Mouse (Mus musculus) forebrain, postnatal 0 days (tissue): Measurements from ENCODE around the gene Nkx6-2. TPM values are rescaled to one million over a fixed set of nuclear protein-coding genes. Genes with fewer than 3 reads are reported as not detected.

Source experiments
- ATAC-seq: fragments of 200-750 bp; cut with Nextera tagmentation; 2 replicates; pipeline ENCODE4 v1.8.0; 2017; ENCODE audit warnings: mild to moderate bottlenecking, moderate library complexity
- DNase-seq: peaks from one replicate; pipeline ENCODE4 v3.0.0-alpha.2; 2015
- H3K27ac ChIP-seq: fragments of 300-500 bp; sonication (generic); 2 replicates; pipeline ENCODE4 v1.5.1; 2014; ENCODE audit warnings: low read depth, mild to moderate bottlenecking, antibody characterized with exemption, low read length, moderate library complexity, mixed read lengths
- H3K27me3 ChIP-seq: fragments of 300-500 bp; sonication (generic); 2 replicates; pipeline ENCODE4 v1.6.1; 2014; ENCODE audit warnings: mild to moderate bottlenecking, low read length, mixed read lengths; ENCODE audit not compliant: insufficient read depth
- H3K36me3 ChIP-seq: fragments of 300-500 bp; sonication (generic); 2 replicates; pipeline ENCODE4 v1.6.1; 2014; ENCODE audit warnings: mild to moderate bottlenecking, moderate library complexity; ENCODE audit not compliant: insufficient read depth
- H3K4me1 ChIP-seq: fragments of 300-500 bp; sonication (generic); 2 replicates; pipeline ENCODE4 v1.6.1; 2014; ENCODE audit warnings: antibody characterized with exemption; ENCODE audit not compliant: insufficient read depth
- H3K4me2 ChIP-seq: fragments of 300-500 bp; sonication (generic); 2 replicates; pipeline ENCODE4 v1.6.1; 2014; ENCODE audit warnings: low read depth, mild to moderate bottlenecking, moderate library complexity
- H3K4me3 ChIP-seq: fragments of 300-500 bp; sonication (generic); 2 replicates; pipeline ENCODE4 v1.5.1; 2014; ENCODE audit warnings: low read depth, low read length, mixed read lengths
- H3K9ac ChIP-seq: fragments of 300-500 bp; sonication (generic); 2 replicates; pipeline ENCODE4 v1.6.1; 2014; ENCODE audit warnings: mild to moderate bottlenecking
- H3K9me3 ChIP-seq: fragments of 300-500 bp; sonication (generic); 2 replicates; pipeline ENCODE4 v1.6.1; 2016; ENCODE audit warnings: low read length
- CTCF ChIP-seq: sonication (generic); IDR thresholded peaks from 2 replicates; pipeline ENCODE4 v1.5.1; 2016; ENCODE audit warnings: antibody characterized with exemption, control low read depth, low read depth
- WGBS: fragments of 180-500 bp; shearing (Covaris S2); extraction: QIAGEN DNeasy Blood & Tissue Kit; methylation state at CpG from one replicate; pipeline ENCODE4 v1.1.7; 2014; 5-methylcytosine and 5-hydroxymethylcytosine counted together
- polyA plus RNA-seq: library from polyadenylated mRNA; unstranded; fragments of >200 nt; fragmentation: Nextera tagmentation; extraction: Ambion mirVana; gene quantifications from 2 replicates; pipeline ENCODE4 v1.2.1, GENCODE M21; 2015
- total RNA-seq: library from RNA; depleted of rRNA; stranded (reverse); fragments of >200 nt; gene quantifications from 2 replicates; pipeline ENCODE4 v1.2.3, GENCODE M21; 2014

Nkx6-2 gene
- total and polyA plus RNA-seq, 2 experiments from 2014 or later: 1.00 to 1.4 TPM

GRCm38 (mm10) chr7:139566533-139566932 lies 16.1 kb downstream of the Nkx6-2 start:
- no peak for TF ChIP-seq CTCF
- H3K4me2 ChIP-seq: no peak overlapping the region
- 0 out of 2 replicates have a peak, but pooled peaks cover 6% of the 10 kb centered on the region for H3K36me3 ChIP-seq
- no peaks in the 10 kb centered on the region for H3K4me1 ChIP-seq
- no peak overlapping the region for H3K27ac ChIP-seq
- H3K9ac ChIP-seq: no peak overlapping the region
- H3K4me3 ChIP-seq: no peak overlapping the region
- H3K27me3 ChIP-seq: no peaks in the 10 kb centered on the region
- 88% methylated on average over 8 of the region's 8 CpGs for WGBS
- ATAC-seq (no peak), DNase-seq (no peak)
- H3K9me3 ChIP-seq: no peaks in the 10 kb centered on the region

- Histone ChIP-seq H3K27ac (no peak overlapping the region), H3K9me3 (no peaks in the 10 kb centered on the region), H3K4me2 (no peak overlapping the region), H3K4me1 (no peaks in the 10 kb centered on the region), H3K4me3 (no peak overlapping the region), H3K27me3 (no peaks in the 10 kb centered on the region), H3K9ac (no peak overlapping the region), H3K36me3 (0 out of 2 replicates have a peak, but pooled peaks cover 6% of the 10 kb centered on the region)
- DNase-seq (no peak), ATAC-seq (no peak)
- WGBS: 72% methylated on average over 6 of the region's 6 CpGs
- no peak for TF ChIP-seq CTCF
Measured at GRCm38 (mm10) chr7:139565998-139566397, 16.6 kb downstream of the Nkx6-2 start.

- no peak overlapping the region for H3K4me2 ChIP-seq
- ATAC-seq: no peak
- no peaks in the 10 kb centered on the region for H3K27me3 ChIP-seq
- H3K9me3 ChIP-seq: no peaks in the 10 kb centered on the region
- no peak overlapping the region for H3K9ac ChIP-seq
- WGBS: 95% methylated on average over 2 of the region's 2 CpGs
- no peaks in the 10 kb centered on the region for H3K4me1 ChIP-seq
- no peak overlapping the region for H3K4me3 ChIP-seq
- 0 out of 2 replicates have a peak, but pooled peaks cover 5% of the 10 kb centered on the region for H3K36me3 ChIP-seq
- no peak for TF ChIP-seq CTCF
- no peak for DNase-seq
- no peak overlapping the region for H3K27ac ChIP-seq
Measured at GRCm38 (mm10) chr7:139564161-139564560, 18.4 kb downstream of the Nkx6-2 start.

DNA sequence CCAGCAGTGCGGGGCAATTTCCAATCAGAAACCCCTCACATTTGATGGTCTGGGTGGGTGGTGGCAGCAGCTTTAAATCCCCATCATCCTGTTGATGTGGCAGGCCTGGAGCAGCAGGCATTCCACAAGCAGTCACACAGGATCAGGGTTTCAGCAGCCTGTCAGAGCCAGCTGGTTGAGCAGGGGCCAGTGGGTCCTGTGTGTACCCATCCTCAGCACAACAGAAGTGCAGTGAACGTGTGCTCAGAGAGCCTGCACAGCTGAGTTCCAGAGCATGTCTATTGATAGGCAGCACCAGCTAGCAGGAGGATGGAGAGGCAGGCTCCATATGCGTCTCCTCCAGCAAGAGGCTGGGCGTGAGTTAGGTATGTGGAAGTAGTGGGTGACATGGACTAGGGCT lies 19.2 kb downstream of the Nkx6-2 start:
- Histone ChIP-seq H3K27me3 (no peaks in the 10 kb centered on the region), H3K27ac (no peak overlapping the region), H3K9me3 (no peaks in the 10 kb centered on the region), H3K4me2 (no peak overlapping the region), H3K9ac (no peak overlapping the region), H3K36me3 (0 out of 2 replicates have a peak, but pooled peaks cover 7% of the 10 kb centered on the region), H3K4me1 (no peaks in the 10 kb centered on the region), H3K4me3 (no peak overlapping the region)
- no peak for DNase-seq
- 71% methylated on average over 4 of the region's 4 CpGs for WGBS
- no peak for ATAC-seq
- no peak for TF ChIP-seq CTCF

- no peaks in the 10 kb centered on the region for H3K27me3 ChIP-seq
- 0 out of 2 replicates have a peak, but pooled peaks cover 7% of the 10 kb centered on the region for H3K36me3 ChIP-seq
- peaks cover 9% of the 10 kb centered on the region; the same call in 1 of the 2 replicates for H3K4me1 ChIP-seq
- no peak overlapping the region for H3K9ac ChIP-seq
- no peak overlapping the region for H3K27ac ChIP-seq
- DNase-seq (no peak), ATAC-seq (no peak)
- no peaks in the 10 kb centered on the region for H3K9me3 ChIP-seq
- H3K4me2 ChIP-seq: no peak overlapping the region
- WGBS: 92% methylated on average over 10 of the region's 10 CpGs
- no peak for TF ChIP-seq CTCF
- H3K4me3 ChIP-seq: no peak overlapping the region
Measured at GRCm38 (mm10) chr7:139559659-139560058, 22.9 kb downstream of the Nkx6-2 start.

- DNase-seq: no peak
- Histone ChIP-seq H3K4me2 (no peak overlapping the region), H3K9me3 (no peaks in the 10 kb centered on the region), H3K27ac (0 out of 2 replicates have a peak overlapping the region, but pooled peaks have one; percentile 2), H3K4me3 (no peak overlapping the region), H3K4me1 (peaks cover 9% of the 10 kb centered on the region; the same call in 1 of the 2 replicates), H3K9ac (no peak overlapping the region), H3K27me3 (no peaks in the 10 kb centered on the region), H3K36me3 (0 out of 2 replicates have a peak, but pooled peaks cover 4% of the 10 kb centered on the region)
- 26% methylated on average over 10 of the region's 10 CpGs for WGBS
- no peak for TF ChIP-seq CTCF
- ATAC-seq: no peak
Measured at GRCm38 (mm10) chr7:139556746-139557526, 25.7 kb downstream of the Nkx6-2 start.

DNA sequence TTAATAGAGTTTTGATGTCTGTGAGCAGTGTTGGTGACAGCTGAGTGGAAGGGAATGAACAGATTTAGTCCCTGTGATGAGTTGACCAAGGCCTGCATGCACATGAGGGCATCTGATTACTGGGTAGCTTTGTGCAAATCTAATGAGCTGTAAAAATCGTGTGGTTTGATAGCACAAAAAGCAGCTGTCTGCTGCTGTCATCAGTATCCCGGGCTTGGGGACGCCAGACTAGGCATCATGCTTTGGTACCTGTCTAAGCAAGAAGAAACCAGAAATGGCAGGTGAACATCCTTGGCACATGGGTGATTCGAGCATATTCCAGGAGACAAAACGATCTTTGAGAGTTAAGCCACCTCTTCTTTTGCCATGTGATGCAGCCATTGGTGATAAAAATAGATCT lies 26.3 kb downstream of the Nkx6-2 start:
- 20% methylated on average over 5 of the region's 5 CpGs for WGBS
- Histone ChIP-seq H3K36me3 (0 out of 2 replicates have a peak, but pooled peaks cover 4% of the 10 kb centered on the region), H3K9me3 (no peaks in the 10 kb centered on the region), H3K4me1 (peaks cover 9% of the 10 kb centered on the region; the same call in 1 of the 2 replicates), H3K4me3 (no peak overlapping the region), H3K4me2 (no peak overlapping the region), H3K27me3 (no peaks in the 10 kb centered on the region), H3K9ac (no peak overlapping the region), H3K27ac (0 out of 2 replicates have a peak overlapping the region, but pooled peaks have one; percentile 2)
- ATAC-seq: no peak
- peak; percentile 31 for DNase-seq
- no peak for TF ChIP-seq CTCF
